Mouse (Mus musculus) heart, embryonic 16.5 days (tissue): ENCODE results near the gene Lgr6. TPM values are rescaled to one million over a fixed set of nuclear protein-coding genes. Genes with fewer than 3 reads are reported as not detected.

Experiments used
- ATAC-seq: fragments of 200-750 bp; cut with Nextera tagmentation; replicated peaks from 2 replicates; pipeline ENCODE4 v1.8.0; 2017; ENCODE audit warnings: moderate number of reproducible peaks; ENCODE audit not compliant: insufficient read depth, low FRiP score; ENCODE audit errors: extremely low read depth
- H3K27ac ChIP-seq: fragments of 300-500 bp; sonication (generic); 2 replicates; pipeline ENCODE4 v1.5.1; 2014; ENCODE audit warnings: mild to moderate bottlenecking, low read length, control low read depth, moderate library complexity
- H3K27me3 ChIP-seq: fragments of 300-500 bp; sonication (generic); 2 replicates; pipeline ENCODE4 v1.6.1; 2014; ENCODE audit warnings: low read length, mixed read lengths; ENCODE audit not compliant: control insufficient read depth, insufficient read depth
- H3K36me3 ChIP-seq: fragments of 300-500 bp; sonication (generic); 2 replicates; pipeline ENCODE4 v1.6.1; 2014; ENCODE audit not compliant: control insufficient read depth, insufficient read depth
- H3K4me1 ChIP-seq: fragments of 300-500 bp; sonication (generic); 2 replicates; pipeline ENCODE4 v1.6.1; 2014; ENCODE audit warnings: low read length, mixed read lengths; ENCODE audit not compliant: control insufficient read depth, insufficient read depth
- H3K4me2 ChIP-seq: fragments of 300-500 bp; sonication (generic); 2 replicates; pipeline ENCODE4 v1.6.1; 2014; ENCODE audit warnings: low read depth, mild to moderate bottlenecking, control low read depth, low read length
- H3K4me3 ChIP-seq: fragments of 300-500 bp; sonication (generic); 2 replicates; pipeline ENCODE4 v1.5.1; 2014; ENCODE audit warnings: mild to moderate bottlenecking, control low read depth, low read length
- H3K9ac ChIP-seq: fragments of 300-500 bp; sonication (generic); 2 replicates; pipeline ENCODE4 v1.6.1; 2014; ENCODE audit warnings: low read length, control low read depth
- H3K9me3 ChIP-seq: fragments of 300-500 bp; sonication (generic); replicated peaks from 2 replicates; pipeline ENCODE4 v1.6.1; 2016; ENCODE audit warnings: low read length; ENCODE audit not compliant: control insufficient read depth
- WGBS: fragments of 180-500 bp; shearing (Covaris S2); extraction: QIAGEN DNeasy Blood & Tissue Kit; methylation state at CpG from one replicate; pipeline ENCODE4 v1.1.7; 2014; 5-methylcytosine and 5-hydroxymethylcytosine counted together
- polyA plus RNA-seq: library from polyadenylated mRNA; unstranded; fragments of >200 nt; fragmentation: Nextera tagmentation; extraction: Ambion mirVana; gene quantifications from 2 replicates; pipeline ENCODE4 v1.2.1, GENCODE M21; 2015

Gene Lgr6
- polyA plus RNA-seq, 1 experiment from 2014 or later = 2.5 TPM

DNA sequence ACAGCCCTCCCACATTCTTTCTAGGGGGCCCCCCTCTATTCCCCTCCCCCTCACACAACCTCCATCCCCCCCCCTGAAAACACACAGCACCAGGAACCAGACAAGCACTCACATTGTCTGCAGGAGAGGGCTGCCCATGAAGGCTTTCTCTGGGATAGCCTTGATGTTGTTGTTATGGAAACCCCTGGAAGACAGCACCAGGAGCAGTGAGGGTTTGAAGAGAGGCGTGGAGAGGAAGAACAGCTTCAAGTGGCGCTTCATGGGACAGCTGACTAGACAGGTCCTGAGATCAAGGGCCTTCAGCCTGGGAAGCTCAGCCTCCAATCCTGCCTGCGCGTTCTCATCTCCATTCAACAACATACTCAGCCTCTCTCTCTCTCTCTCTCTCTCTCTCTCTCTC lies 101.7 kb downstream of the Lgr6 start:
- 54% methylated on average over 4 of the region's 4 CpGs for WGBS
- no peak for ATAC-seq

GRCm38 (mm10) chr1:135000527-135000926 lies 104.5 kb downstream of the Lgr6 start:
- 75% methylated on average over 9 of the region's 9 CpGs for WGBS
- Histone ChIP-seq H3K27me3 (no peaks in the 10 kb centered on the region), H3K4me3 (no peak overlapping the region), H3K4me1 (no peaks in the 10 kb centered on the region), H3K27ac (no peak overlapping the region), H3K9me3 (no peaks in the 10 kb centered on the region), H3K36me3 (no peaks in the 10 kb centered on the region), H3K4me2 (no peak overlapping the region), H3K9ac (no peak overlapping the region)
- ATAC-seq = no peak

More for the DNA sequence above, 101.7 kb downstream of the Lgr6 start:
- Histone ChIP-seq H3K9ac (no peak overlapping the region), H3K27ac (no peak overlapping the region), H3K9me3 (no peaks in the 10 kb centered on the region), H3K4me3 (no peak overlapping the region), H3K27me3 (no peaks in the 10 kb centered on the region), H3K4me1 (no peaks in the 10 kb centered on the region), H3K36me3 (no peaks in the 10 kb centered on the region), H3K4me2 (no peak overlapping the region)

- Histone ChIP-seq H3K27me3 (no peaks in the 10 kb centered on the region), H3K36me3 (no peaks in the 10 kb centered on the region), H3K27ac (no peak overlapping the region), H3K9me3 (no peaks in the 10 kb centered on the region), H3K4me1 (no peaks in the 10 kb centered on the region), H3K9ac (no peak overlapping the region), H3K4me3 (no peak overlapping the region), H3K4me2 (no peak overlapping the region)
- ATAC-seq = no peak
- WGBS = 80% methylated on average over 8 of the region's 8 CpGs
Observed at GRCm38 (mm10) chr1:134998231-134998630, 106.8 kb downstream of the Lgr6 start.

DNA sequence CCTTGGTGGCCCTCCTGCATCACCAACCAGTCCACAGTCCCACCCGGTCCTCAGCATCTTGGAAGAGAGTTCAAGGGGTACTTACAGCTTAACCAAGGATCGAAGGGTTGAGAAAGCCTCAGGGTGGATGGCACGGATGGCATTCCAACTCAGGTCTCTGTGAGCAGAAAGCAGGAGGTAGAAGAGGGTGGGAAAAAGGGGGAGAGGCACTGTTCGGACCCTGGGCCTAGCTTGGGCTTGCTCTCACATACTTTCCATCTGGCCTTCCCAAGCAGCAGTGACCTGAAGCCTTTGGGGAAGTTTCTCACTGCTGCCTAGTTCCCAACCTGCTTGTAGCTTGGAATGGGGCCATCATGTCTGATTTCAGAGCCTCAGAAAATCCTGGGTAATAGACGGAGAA lies 107.5 kb downstream of the Lgr6 start:
- H3K27ac ChIP-seq = no peak overlapping the region
- H3K27me3 ChIP-seq = no peaks in the 10 kb centered on the region
- no peak for ATAC-seq
- WGBS = 85% methylated on average over 5 of the region's 5 CpGs
- H3K9ac ChIP-seq = no peak overlapping the region
- H3K36me3 ChIP-seq = no peaks in the 10 kb centered on the region
- no peak overlapping the region for H3K4me3 ChIP-seq
- H3K4me1 ChIP-seq = no peaks in the 10 kb centered on the region
- H3K4me2 ChIP-seq = no peak overlapping the region
- H3K9me3 ChIP-seq = no peaks in the 10 kb centered on the region

DNA sequence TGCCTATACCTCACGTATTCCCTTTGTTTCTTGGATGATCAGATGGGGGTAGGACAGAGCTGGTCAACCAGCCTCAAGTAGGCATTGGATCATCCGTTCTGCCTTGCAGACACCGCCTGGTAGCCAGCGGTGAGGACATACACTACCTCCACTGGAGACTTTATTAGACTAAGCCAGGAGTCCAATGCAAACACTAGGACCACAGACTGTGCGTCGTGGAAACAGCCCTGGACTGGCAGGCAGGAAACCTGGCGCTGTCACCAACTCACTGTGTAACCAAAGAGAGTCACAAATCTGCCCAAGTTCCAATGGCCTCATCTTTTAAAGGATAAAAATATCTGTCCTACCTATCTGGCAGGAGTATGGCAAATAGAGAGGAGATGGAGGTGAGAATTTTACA lies 108.6 kb downstream of the Lgr6 start:
- Histone ChIP-seq H3K4me3 (no peak overlapping the region), H3K36me3 (no peaks in the 10 kb centered on the region), H3K4me2 (no peak overlapping the region), H3K4me1 (peaks cover 2% of the 10 kb centered on the region; the same call in 1 of the 2 replicates), H3K27ac (no peak overlapping the region), H3K9me3 (no peaks in the 10 kb centered on the region), H3K9ac (no peak overlapping the region), H3K27me3 (no peaks in the 10 kb centered on the region)
- 87% methylated on average over 7 of the region's 7 CpGs for WGBS
- no peak for ATAC-seq

DNA sequence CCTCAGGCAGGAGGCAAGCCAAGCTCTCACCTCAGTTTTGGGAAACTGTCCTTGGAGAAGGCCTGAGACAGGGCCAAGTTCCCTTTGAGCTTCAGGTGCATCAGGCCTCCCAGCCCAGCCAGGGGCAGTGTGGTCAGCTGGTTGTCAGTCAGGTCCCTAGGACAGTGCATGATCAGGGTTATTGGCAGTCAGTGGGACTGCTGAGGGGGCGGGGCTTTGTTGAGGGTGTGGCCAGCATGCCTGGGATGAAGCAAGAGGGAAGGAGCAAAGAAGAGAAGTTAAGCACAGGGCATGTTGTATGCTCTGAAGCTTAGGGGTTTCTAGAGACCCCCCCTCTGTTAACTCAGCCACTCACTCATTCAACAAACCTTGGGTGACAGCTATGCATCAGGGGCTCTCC lies 109.1 kb downstream of the Lgr6 start:
- 38% methylated on average over 1 of the region's 1 CpGs for WGBS
- H3K27me3 ChIP-seq = no peaks in the 10 kb centered on the region
- H3K4me2 ChIP-seq = no peak overlapping the region

GRCm38 (mm10) chr1:134995437-134995836 lies 109.6 kb downstream of the Lgr6 start:
- WGBS = 62% methylated on average over 4 of the region's 4 CpGs
- Histone ChIP-seq H3K27ac (no peak overlapping the region), H3K9ac (no peak overlapping the region), H3K36me3 (no peaks in the 10 kb centered on the region), H3K27me3 (no peaks in the 10 kb centered on the region), H3K4me1 (peaks cover 2% of the 10 kb centered on the region; the same call in 1 of the 2 replicates), H3K4me2 (no peak overlapping the region), H3K4me3 (no peak overlapping the region), H3K9me3 (no peaks in the 10 kb centered on the region)
- ATAC-seq = no peak

More for the DNA sequence above, 109.1 kb downstream of the Lgr6 start:
- no peaks in the 10 kb centered on the region for H3K9me3 ChIP-seq
- H3K4me1 ChIP-seq = peaks cover 2% of the 10 kb centered on the region; the same call in 1 of the 2 replicates
- no peaks in the 10 kb centered on the region for H3K36me3 ChIP-seq
- no peak overlapping the region for H3K9ac ChIP-seq
- H3K27ac ChIP-seq = no peak overlapping the region
- H3K4me3 ChIP-seq = no peak overlapping the region
- ATAC-seq = no peak

DNA sequence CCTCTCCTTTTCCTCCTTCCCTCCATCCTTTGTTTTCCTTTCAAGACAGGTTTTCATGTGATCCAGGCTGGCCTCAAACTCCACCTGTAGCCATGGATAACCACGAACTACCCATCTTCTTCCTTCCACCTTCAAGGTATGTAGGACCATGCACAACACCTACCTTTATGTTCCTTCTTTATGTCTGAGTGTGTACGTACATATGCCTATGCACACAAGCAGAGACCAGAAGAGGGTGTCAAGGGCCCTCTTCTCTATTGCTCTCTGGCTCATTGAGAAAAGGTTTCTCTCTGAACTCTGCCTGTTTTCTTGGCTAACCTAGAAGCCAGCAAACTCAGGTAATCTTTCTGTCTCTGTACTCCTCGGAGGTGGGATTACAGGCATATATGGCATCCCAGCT lies 110.3 kb downstream of the Lgr6 start:
- Histone ChIP-seq H3K27ac (no peak overlapping the region), H3K4me3 (no peak overlapping the region), H3K4me1 (peaks cover 2% of the 10 kb centered on the region; the same call in 1 of the 2 replicates), H3K36me3 (no peaks in the 10 kb centered on the region), H3K9ac (no peak overlapping the region), H3K4me2 (no peak overlapping the region), H3K9me3 (no peaks in the 10 kb centered on the region), H3K27me3 (no peaks in the 10 kb centered on the region)
- 76% methylated on average over 3 of the region's 3 CpGs for WGBS
- no peak for ATAC-seq

GRCm38 (mm10) chr1:134992046-134992645 lies 112.9 kb downstream of the Lgr6 start:
- no peak overlapping the region for H3K9ac ChIP-seq
- no peak for ATAC-seq
- H3K27me3 ChIP-seq = 0 out of 2 replicates have a peak, but pooled peaks cover 5% of the 10 kb centered on the region
- H3K4me1 ChIP-seq = peaks cover 4% of the 10 kb centered on the region
- no peaks in the 10 kb centered on the region for H3K9me3 ChIP-seq
- H3K4me2 ChIP-seq = no peak overlapping the region
- WGBS = 41% methylated on average over 8 of the region's 8 CpGs
- H3K36me3 ChIP-seq = no peaks in the 10 kb centered on the region
- H3K27ac ChIP-seq = no peak overlapping the region
- no peak overlapping the region for H3K4me3 ChIP-seq
